Mouse (Mus musculus): ENCODE measurements around the gene Olfr33. TPM values are rescaled to one million over a fixed set of nuclear protein-coding genes. Genes with fewer than 3 reads are reported as not detected.

Olfr33 gene
- polyA plus RNA-seq (2012; fragmentation: generic; extraction: Trizol), result not detected

DNA sequence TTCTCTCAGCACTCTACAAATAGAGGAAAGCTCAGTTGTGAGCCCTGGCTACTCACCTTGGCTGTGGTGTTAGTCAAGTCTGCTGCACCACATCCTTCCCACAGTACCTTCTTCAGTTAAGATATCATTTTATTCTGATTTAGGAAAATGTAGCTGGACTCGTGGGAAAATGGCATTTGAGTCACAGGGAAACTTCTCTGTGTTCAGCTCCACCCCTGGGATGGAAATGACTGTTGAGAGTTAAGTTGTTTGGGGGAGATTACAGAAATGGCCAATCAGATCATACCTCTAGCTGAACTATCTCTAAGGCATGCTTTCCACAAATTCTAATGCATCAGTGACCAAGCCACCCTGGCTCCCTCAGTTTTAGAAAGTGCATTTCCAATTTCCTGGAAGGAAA, at the start of gene Olfr33:
TSS of gene Olfr33 (minus strand) at position 101 of the 400 bp plus-strand sequence.
- Histone ChIP-seq H3K36me3 (ENCODE audit: control insufficient read depth, insufficient read depth) (no peaks in the 10 kb centered on the region), H3ac (ENCODE audit: control insufficient read depth, insufficient read length) (no peak within 1 kb of the TSS), H3K79me2 (ENCODE audit: control insufficient read depth, insufficient read depth) (no peaks in the 10 kb centered on the region), H3K4me3 (no peak within 1 kb of the TSS), H3K27me3 (ENCODE audit: control insufficient read depth, insufficient read depth, insufficient read length) (no peaks in the 10 kb centered on the region), H3K4me2 (ENCODE audit: low read depth) (no peak within 1 kb of the TSS)
- TF ChIP-seq E2F4 (IDR thresholded peaks at IDR 0.05; ENCODE audit: insufficient read depth), result no peak
- TF ChIP-seq TCF12 (IDR thresholded peaks at IDR 0.05; ENCODE audit: insufficient read depth, poor library complexity, severe bottlenecking), result no peak
- no peak for TF ChIP-seq POLR2AphosphoS2 (IDR thresholded peaks at IDR 0.05; ENCODE audit: insufficient read length, low read depth)
- TF ChIP-seq REST (IDR thresholded peaks at IDR 0.05; ENCODE audit: insufficient read depth, insufficient read length), result no peak
- TF ChIP-seq USF1 (IDR thresholded peaks at IDR 0.05; ENCODE audit: low read depth), result no peak
- no peak for TF ChIP-seq MYOD1 (IDR thresholded peaks at IDR 0.05; ENCODE audit: control insufficient read depth in 1 of 3, insufficient read length in 2 of 3, low read depth in 2 of 3)
- TF ChIP-seq MYOG (IDR thresholded peaks at IDR 0.05; ENCODE audit: control insufficient read depth in 1 of 3, insufficient read depth in 1 of 3, insufficient read length in 2 of 3, low read depth in 2 of 3), result no peak
- no peak for TF ChIP-seq POLR2A (IDR thresholded peaks at IDR 0.05; ENCODE audit: insufficient read length, low read depth)
- no peak for TF ChIP-seq SRF (IDR thresholded peaks at IDR 0.05; ENCODE audit: control insufficient read depth, insufficient read length, low read depth)
- no peak for TF ChIP-seq MAX (IDR thresholded peaks at IDR 0.05; ENCODE audit: low read depth)
- TF ChIP-seq CEBPB (IDR thresholded peaks at IDR 0.05; ENCODE audit: insufficient read depth, poor library complexity, severe bottlenecking), result no peak
- no peak for TF ChIP-seq TCF3 (IDR thresholded peaks at IDR 0.05; ENCODE audit: insufficient read length, low read depth)

DNA sequence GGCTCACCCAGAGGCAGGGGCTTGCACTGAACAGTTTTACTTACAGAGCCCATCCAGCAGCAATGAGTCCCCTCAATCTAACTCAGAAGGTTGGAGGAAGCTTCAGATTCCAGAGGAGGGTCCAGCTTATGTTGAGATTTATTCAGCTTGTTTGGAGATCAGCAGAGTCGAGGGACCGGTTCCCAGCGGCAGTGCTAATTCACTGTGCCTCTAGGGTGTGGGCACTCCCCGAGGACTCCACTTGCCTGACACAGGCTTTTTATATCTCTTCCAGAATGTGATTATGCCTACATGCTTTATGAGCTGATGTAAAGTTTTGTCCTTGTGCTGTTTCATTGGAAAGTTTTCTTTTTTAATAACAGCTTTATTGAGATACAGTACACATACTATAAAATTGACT, 40.4 kb upstream of the Olfr33 start, which contains the start of the genes Olfr560 and Olfr78:
TSS of gene Olfr560 (minus strand) at position 101 of the 400 bp plus-strand sequence.
TSS of gene Olfr78 (minus strand) at position 206 of the 400 bp plus-strand sequence.
- no peak within 1 kb of the TSS for H3K4me3 ChIP-seq
- H3ac ChIP-seq (ENCODE audit: control insufficient read depth, insufficient read length), result no peak within 1 kb of the TSS
- no peak for TF ChIP-seq USF1 (IDR thresholded peaks at IDR 0.05; ENCODE audit: low read depth)
- TF ChIP-seq TCF12 (IDR thresholded peaks at IDR 0.05; ENCODE audit: insufficient read depth, poor library complexity, severe bottlenecking), result no peak
- TF ChIP-seq MYOG (IDR thresholded peaks at IDR 0.05; ENCODE audit: control insufficient read depth in 1 of 3, insufficient read depth in 1 of 3, insufficient read length in 2 of 3, low read depth in 2 of 3), result no peak
- TF ChIP-seq SRF (IDR thresholded peaks at IDR 0.05; ENCODE audit: control insufficient read depth, insufficient read length, low read depth), result no peak
- TF ChIP-seq POLR2A (IDR thresholded peaks at IDR 0.05; ENCODE audit: insufficient read length, low read depth), result no peak
- TF ChIP-seq MYOD1 (IDR thresholded peaks at IDR 0.05; ENCODE audit: control insufficient read depth in 1 of 3, insufficient read length in 2 of 3, low read depth in 2 of 3), result no peak
- TF ChIP-seq CEBPB (IDR thresholded peaks at IDR 0.05; ENCODE audit: insufficient read depth, poor library complexity, severe bottlenecking), result no peak
- no peak for TF ChIP-seq POLR2AphosphoS2 (IDR thresholded peaks at IDR 0.05; ENCODE audit: insufficient read length, low read depth)
- no peak for TF ChIP-seq REST (IDR thresholded peaks at IDR 0.05; ENCODE audit: insufficient read depth, insufficient read length)
- TF ChIP-seq MAX (IDR thresholded peaks at IDR 0.05; ENCODE audit: low read depth), result no peak
- TF ChIP-seq E2F4 (IDR thresholded peaks at IDR 0.05; ENCODE audit: insufficient read depth), result no peak
- H3K79me2 ChIP-seq (ENCODE audit: control insufficient read depth, insufficient read depth), result no peaks in the 10 kb centered on the region
- H3K4me2 ChIP-seq (ENCODE audit: low read depth), result no peak within 1 kb of the TSS
- H3K27me3 ChIP-seq (ENCODE audit: control insufficient read depth, insufficient read depth, insufficient read length), result no peaks in the 10 kb centered on the region
- no peaks in the 10 kb centered on the region for H3K36me3 ChIP-seq (ENCODE audit: control insufficient read depth, insufficient read depth)

DNA sequence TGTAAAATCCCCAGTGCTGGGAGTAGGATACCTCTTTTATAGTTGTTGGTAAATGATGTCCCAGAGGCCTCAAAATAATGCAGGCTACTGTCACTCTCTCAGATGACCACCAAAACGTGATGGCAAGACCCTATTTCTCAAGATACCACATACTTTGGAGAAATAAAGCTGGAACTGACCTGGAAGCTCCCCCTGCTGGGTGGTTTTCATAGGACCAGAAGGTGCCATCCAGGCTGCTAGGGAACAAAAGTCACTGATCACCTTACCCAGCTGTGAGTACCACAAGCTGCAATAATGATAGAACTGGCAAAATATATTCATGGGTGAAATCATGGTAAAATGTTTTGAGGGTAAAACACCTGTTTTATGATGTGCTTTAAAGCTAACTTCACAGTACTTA, 33.2 kb upstream of the Olfr33 start:
- H3K27me3 ChIP-seq (ENCODE audit: control insufficient read depth, insufficient read depth, insufficient read length), result no peaks in the 10 kb centered on the region

DNA sequence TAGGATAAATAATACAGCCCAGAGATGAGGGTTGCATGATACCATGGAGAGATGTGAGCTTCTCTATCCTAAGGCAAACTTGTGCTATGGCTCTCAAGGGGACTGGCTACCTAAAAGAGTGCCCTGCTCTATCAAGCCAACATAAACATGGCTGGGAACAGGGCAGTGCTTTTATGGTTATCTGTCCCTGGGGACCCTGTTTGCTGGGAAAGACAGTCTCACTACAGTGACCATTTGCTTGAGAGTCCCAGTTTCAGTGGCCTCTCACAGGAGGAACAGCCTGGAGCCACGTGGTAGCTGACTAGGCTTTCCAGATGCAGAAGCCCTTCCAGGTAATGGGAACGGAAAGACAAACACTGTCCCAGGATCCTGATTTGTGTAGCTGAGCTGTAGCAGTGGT, 18.8 kb upstream of the Olfr33 start:
- TF ChIP-seq USF1 (IDR thresholded peaks at IDR 0.05; ENCODE audit: low read depth) (no peak), MAX (IDR thresholded peaks at IDR 0.05; ENCODE audit: low read depth) (no peak)
- Histone ChIP-seq H3K4me3 (no peak overlapping the region), H3K36me3 (ENCODE audit: control insufficient read depth, insufficient read depth) (no peaks in the 10 kb centered on the region), H3K4me2 (ENCODE audit: low read depth) (no peak overlapping the region), H3K27me3 (ENCODE audit: control insufficient read depth, insufficient read depth, insufficient read length) (no peaks in the 10 kb centered on the region), H3K79me2 (ENCODE audit: control insufficient read depth, insufficient read depth) (no peaks in the 10 kb centered on the region), H3ac (ENCODE audit: control insufficient read depth, insufficient read length) (no peak overlapping the region)

More for the DNA sequence above, 33.2 kb upstream of the Olfr33 start:
- no peak for TF ChIP-seq TCF12 (IDR thresholded peaks at IDR 0.05; ENCODE audit: insufficient read depth, poor library complexity, severe bottlenecking)
- TF ChIP-seq TCF3 (IDR thresholded peaks at IDR 0.05; ENCODE audit: insufficient read length, low read depth), result no peak
- no peak for TF ChIP-seq MYOG (IDR thresholded peaks at IDR 0.05; ENCODE audit: control insufficient read depth in 1 of 3, insufficient read depth in 1 of 3, insufficient read length in 2 of 3, low read depth in 2 of 3)
- TF ChIP-seq MYOD1 (IDR thresholded peaks at IDR 0.05; ENCODE audit: control insufficient read depth in 1 of 3, insufficient read length in 2 of 3, low read depth in 2 of 3), result no peak
- no peak for TF ChIP-seq POLR2A (IDR thresholded peaks at IDR 0.05; ENCODE audit: insufficient read length, low read depth)
- no peak for TF ChIP-seq MAX (IDR thresholded peaks at IDR 0.05; ENCODE audit: low read depth)
- TF ChIP-seq SRF (IDR thresholded peaks at IDR 0.05; ENCODE audit: control insufficient read depth, insufficient read length, low read depth), result no peak
- no peak for TF ChIP-seq POLR2AphosphoS2 (IDR thresholded peaks at IDR 0.05; ENCODE audit: insufficient read length, low read depth)
- no peak for TF ChIP-seq USF1 (IDR thresholded peaks at IDR 0.05; ENCODE audit: low read depth)
- TF ChIP-seq REST (IDR thresholded peaks at IDR 0.05; ENCODE audit: insufficient read depth, insufficient read length), result no peak
- TF ChIP-seq E2F4 (IDR thresholded peaks at IDR 0.05; ENCODE audit: insufficient read depth), result no peak
- TF ChIP-seq CEBPB (IDR thresholded peaks at IDR 0.05; ENCODE audit: insufficient read depth, poor library complexity, severe bottlenecking), result no peak
- H3ac ChIP-seq (ENCODE audit: control insufficient read depth, insufficient read length), result no peak overlapping the region
- H3K4me3 ChIP-seq, result no peak overlapping the region
- no peaks in the 10 kb centered on the region for H3K36me3 ChIP-seq (ENCODE audit: control insufficient read depth, insufficient read depth)
- no peaks in the 10 kb centered on the region for H3K79me2 ChIP-seq (ENCODE audit: control insufficient read depth, insufficient read depth)
- no peak overlapping the region for H3K4me2 ChIP-seq (ENCODE audit: low read depth)

DNA sequence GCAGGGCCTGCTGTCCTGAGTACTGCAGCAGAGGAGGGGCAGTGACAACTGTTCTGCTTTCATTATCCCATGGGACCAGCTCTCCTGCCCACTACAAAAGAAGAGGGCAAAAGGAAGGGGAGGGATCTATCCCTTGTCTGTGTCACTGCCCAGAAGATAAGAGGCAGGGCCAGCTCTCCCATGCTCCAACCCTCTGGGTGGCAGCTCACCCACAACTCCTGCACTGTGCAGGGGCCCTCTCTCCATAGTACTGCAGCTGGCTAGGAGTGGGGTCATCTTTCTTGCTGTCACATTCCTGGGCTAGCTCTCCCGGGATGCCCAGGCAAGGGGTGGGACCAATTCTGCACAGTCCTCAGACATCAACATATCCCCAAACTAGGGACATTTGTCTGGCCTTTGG, 14.9 kb upstream of the Olfr33 start:
- no peak overlapping the region for H3ac ChIP-seq (ENCODE audit: control insufficient read depth, insufficient read length)
- no peak overlapping the region for H3K4me2 ChIP-seq (ENCODE audit: low read depth)
- H3K27me3 ChIP-seq (ENCODE audit: control insufficient read depth, insufficient read depth, insufficient read length), result no peaks in the 10 kb centered on the region
- H3K4me3 ChIP-seq, result no peak overlapping the region
- no peaks in the 10 kb centered on the region for H3K36me3 ChIP-seq (ENCODE audit: control insufficient read depth, insufficient read depth)
- no peak for TF ChIP-seq TCF3 (IDR thresholded peaks at IDR 0.05; ENCODE audit: insufficient read length, low read depth)
- no peak for TF ChIP-seq MYOD1 (IDR thresholded peaks at IDR 0.05; ENCODE audit: control insufficient read depth in 1 of 3, insufficient read length in 2 of 3, low read depth in 2 of 3)
- no peak for TF ChIP-seq POLR2A (IDR thresholded peaks at IDR 0.05; ENCODE audit: insufficient read length, low read depth)
- TF ChIP-seq MAX (IDR thresholded peaks at IDR 0.05; ENCODE audit: low read depth), result no peak
- no peak for TF ChIP-seq REST (IDR thresholded peaks at IDR 0.05; ENCODE audit: insufficient read depth, insufficient read length)
- no peak for TF ChIP-seq POLR2AphosphoS2 (IDR thresholded peaks at IDR 0.05; ENCODE audit: insufficient read length, low read depth)
- no peak for TF ChIP-seq USF1 (IDR thresholded peaks at IDR 0.05; ENCODE audit: low read depth)
- TF ChIP-seq MYOG (IDR thresholded peaks at IDR 0.05; ENCODE audit: control insufficient read depth in 1 of 3, insufficient read depth in 1 of 3, insufficient read length in 2 of 3, low read depth in 2 of 3), result no peak
- no peak for TF ChIP-seq CEBPB (IDR thresholded peaks at IDR 0.05; ENCODE audit: insufficient read depth, poor library complexity, severe bottlenecking)
- TF ChIP-seq SRF (IDR thresholded peaks at IDR 0.05; ENCODE audit: control insufficient read depth, insufficient read length, low read depth), result no peak
- TF ChIP-seq E2F4 (IDR thresholded peaks at IDR 0.05; ENCODE audit: insufficient read depth), result no peak
- no peaks in the 10 kb centered on the region for H3K79me2 ChIP-seq (ENCODE audit: control insufficient read depth, insufficient read depth)

Measured in myocyte (in vitro differentiated cells).